Mouse (Mus musculus): ENCODE measurements around the gene Glyctk. TPM values are rescaled to one million over a fixed set of nuclear protein-coding genes. Genes with fewer than 3 reads are reported as not detected.

Gene Glyctk
- polyA plus RNA-seq (2012; rRNA removed): 168 and 212 TPM in 2 replicates

- no peaks in the 10 kb centered on the region for H3K36me3 ChIP-seq (ENCODE audit: control insufficient read depth, insufficient read depth, low read length)
- no peaks in the 10 kb centered on the region for H3K27me3 ChIP-seq (replicated peaks; ENCODE audit: control insufficient read depth, insufficient read depth, low read length)
- peaks cover 19% of the 10 kb centered on the region; the same call in 1 of the 2 replicates for H3K4me1 ChIP-seq (ENCODE audit: control insufficient read depth, insufficient read depth, low read length)
- TF ChIP-seq POLR2A (IDR thresholded peaks at IDR 0.05; ENCODE audit: low read depth, low read length) (peak; percentile 45), CTCF (conservative IDR thresholded peaks at IDR 0.05; ENCODE audit: insufficient read depth, insufficient read length, low read depth, low read length) (no peak)
- 32% methylated on average over 6 of the region's 6 CpGs for WGBS
- peak; percentile 91 for DNase-seq
- H3K27ac ChIP-seq (ENCODE audit: insufficient read depth, low read depth, low read length): peak within 1 kb of the TSS; percentile 85
- H3K4me3 ChIP-seq (ENCODE audit: insufficient read depth, low read depth, low read length): peak within 1 kb of the TSS; percentile 73
Observed at GRCm38 (mm10) chr9:106158037-106158491, at the start of gene Glyctk. TSS of gene Glyctk (minus strand) at chr9:106158138.

- no peak for TF ChIP-seq POLR2A (IDR thresholded peaks at IDR 0.05; ENCODE audit: low read depth, low read length)
- no peak for TF ChIP-seq CTCF (conservative IDR thresholded peaks at IDR 0.05; ENCODE audit: insufficient read depth, insufficient read length, low read depth, low read length)
- WGBS: 80% methylated on average over 2 of the region's 2 CpGs
- no peaks in the 10 kb centered on the region for H3K36me3 ChIP-seq (ENCODE audit: control insufficient read depth, insufficient read depth, low read length)
- no peak overlapping the region for H3K4me3 ChIP-seq (ENCODE audit: insufficient read depth, low read depth, low read length)
- no peak overlapping the region for H3K27ac ChIP-seq (ENCODE audit: insufficient read depth, low read depth, low read length)
- peaks cover 15% of the 10 kb centered on the region for H3K4me1 ChIP-seq (ENCODE audit: control insufficient read depth, insufficient read depth, low read length)
- DNase-seq: no peak
- H3K27me3 ChIP-seq (replicated peaks; ENCODE audit: control insufficient read depth, insufficient read depth, low read length): no peaks in the 10 kb centered on the region
Observed at GRCm38 (mm10) chr9:106206515-106206914, 48.6 kb upstream of the Glyctk start.

GRCm38 (mm10) chr9:106205713-106206290 is 47.9 kb upstream of the Glyctk start:
- 84% methylated on average over 7 of the region's 7 CpGs for WGBS
- DNase-seq: no peak
- Histone ChIP-seq H3K27ac (ENCODE audit: insufficient read depth, low read depth, low read length) (no peak overlapping the region), H3K4me3 (ENCODE audit: insufficient read depth, low read depth, low read length) (no peak overlapping the region), H3K36me3 (ENCODE audit: control insufficient read depth, insufficient read depth, low read length) (no peaks in the 10 kb centered on the region), H3K4me1 (ENCODE audit: control insufficient read depth, insufficient read depth, low read length) (peaks cover 12% of the 10 kb centered on the region), H3K27me3 (replicated peaks; ENCODE audit: control insufficient read depth, insufficient read depth, low read length) (no peaks in the 10 kb centered on the region)
- TF ChIP-seq CTCF (conservative IDR thresholded peaks at IDR 0.05; ENCODE audit: insufficient read depth, insufficient read length, low read depth, low read length) (no peak), POLR2A (IDR thresholded peaks at IDR 0.05; ENCODE audit: low read depth, low read length) (no peak)

GRCm38 (mm10) chr9:106203990-106204851 is 46.3 kb upstream of the Glyctk start:
- DNase-seq: no peak
- H3K4me1 ChIP-seq (ENCODE audit: control insufficient read depth, insufficient read depth, low read length): peaks cover 12% of the 10 kb centered on the region
- H3K27ac ChIP-seq (ENCODE audit: insufficient read depth, low read depth, low read length): no peak overlapping the region
- TF ChIP-seq POLR2A (IDR thresholded peaks at IDR 0.05; ENCODE audit: low read depth, low read length) (no peak), CTCF (conservative IDR thresholded peaks at IDR 0.05; ENCODE audit: insufficient read depth, insufficient read length, low read depth, low read length) (no peak)
- no peaks in the 10 kb centered on the region for H3K27me3 ChIP-seq (replicated peaks; ENCODE audit: control insufficient read depth, insufficient read depth, low read length)
- no peak overlapping the region for H3K4me3 ChIP-seq (ENCODE audit: insufficient read depth, low read depth, low read length)
- 68% methylated on average over 7 of the region's 7 CpGs for WGBS
- H3K36me3 ChIP-seq (ENCODE audit: control insufficient read depth, insufficient read depth, low read length): no peaks in the 10 kb centered on the region

- Histone ChIP-seq H3K27ac (ENCODE audit: insufficient read depth, low read depth, low read length) (peak within 1 kb of the TSS; percentile 76), H3K36me3 (ENCODE audit: control insufficient read depth, insufficient read depth, low read length) (no peaks in the 10 kb centered on the region), H3K27me3 (replicated peaks; ENCODE audit: control insufficient read depth, insufficient read depth, low read length) (no peaks in the 10 kb centered on the region), H3K4me1 (ENCODE audit: control insufficient read depth, insufficient read depth, low read length) (peaks cover 12% of the 10 kb centered on the region), H3K4me3 (ENCODE audit: insufficient read depth, low read depth, low read length) (peak within 1 kb of the TSS; percentile 83)
- no peak for TF ChIP-seq POLR2A (IDR thresholded peaks at IDR 0.05; ENCODE audit: low read depth, low read length)
- TF ChIP-seq CTCF (conservative IDR thresholded peaks at IDR 0.05; ENCODE audit: insufficient read depth, insufficient read length, low read depth, low read length): no peak
- WGBS: 2% methylated on average over 61 of the region's 61 CpGs
- peak; percentile 95 for DNase-seq
Observed at GRCm38 (mm10) chr9:106202819-106203636, 45.1 kb upstream of the Glyctk start, which contains the start of gene Twf2. TSS of gene Twf2 (plus strand) at chr9:106203108.

- H3K36me3 ChIP-seq (ENCODE audit: control insufficient read depth, insufficient read depth, low read length): no peaks in the 10 kb centered on the region
- no peak for DNase-seq
- H3K4me1 ChIP-seq (ENCODE audit: control insufficient read depth, insufficient read depth, low read length): peaks cover 12% of the 10 kb centered on the region
- TF ChIP-seq POLR2A (IDR thresholded peaks at IDR 0.05; ENCODE audit: low read depth, low read length): no peak
- no peak for TF ChIP-seq CTCF (conservative IDR thresholded peaks at IDR 0.05; ENCODE audit: insufficient read depth, insufficient read length, low read depth, low read length)
- WGBS: 79% methylated on average over 3 of the region's 3 CpGs
- no peak overlapping the region for H3K4me3 ChIP-seq (ENCODE audit: insufficient read depth, low read depth, low read length)
- no peaks in the 10 kb centered on the region for H3K27me3 ChIP-seq (replicated peaks; ENCODE audit: control insufficient read depth, insufficient read depth, low read length)
- no peak overlapping the region for H3K27ac ChIP-seq (ENCODE audit: insufficient read depth, low read depth, low read length)
Observed at GRCm38 (mm10) chr9:106201895-106202294, 44.0 kb upstream of the Glyctk start.

Data from kidney, adult 2 months (tissue).